Mouse (Mus musculus): ENCODE data around the gene Veph1. TPM values are rescaled to one million over a fixed set of nuclear protein-coding genes. Genes with fewer than 3 reads are reported as not detected.

The Veph1 gene
- polyA plus RNA-seq, 1 experiment from 2014 or later: 6.4 TPM

DNA sequence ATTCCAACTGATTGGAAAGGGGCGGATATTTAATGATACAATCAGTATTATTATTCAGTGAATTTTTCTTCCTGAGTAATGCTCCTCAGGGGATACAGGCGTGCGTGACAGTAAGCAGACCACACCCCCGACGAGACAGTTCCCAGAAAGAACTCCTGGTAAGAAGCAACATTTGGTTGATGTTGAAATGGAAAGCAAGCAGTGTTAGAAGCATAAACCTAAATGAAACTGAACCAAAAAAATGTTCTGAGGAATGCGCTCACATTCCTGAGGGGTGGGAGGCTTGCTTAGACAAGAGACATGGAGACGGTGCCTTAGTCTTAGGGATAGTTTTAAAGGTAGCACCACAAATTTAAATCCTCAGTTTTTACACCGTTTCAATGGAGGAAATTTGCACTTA lies 80.9 kb downstream of the Veph1 start:
- no peak overlapping the region for H3K4me3 ChIP-seq
- WGBS: 72% methylated on average over 8 of the region's 8 CpGs
- H3K36me3 ChIP-seq (replicated peaks): no peaks in the 10 kb centered on the region
- no peak overlapping the region for H3K9ac ChIP-seq
- 0 out of 2 replicates have a peak, but pooled peaks cover 2% of the 10 kb centered on the region for H3K27me3 ChIP-seq (replicated peaks)
- no peak overlapping the region for H3K27ac ChIP-seq
- no peaks in the 10 kb centered on the region for H3K9me3 ChIP-seq
- no peak for ATAC-seq (replicated peaks)
- 0 out of 2 replicates have a peak, but pooled peaks cover 6% of the 10 kb centered on the region for H3K4me1 ChIP-seq
- no peak overlapping the region for H3K4me2 ChIP-seq

- Histone ChIP-seq H3K4me2 (no peak overlapping the region), H3K27me3 (replicated peaks) (no peaks in the 10 kb centered on the region), H3K36me3 (replicated peaks) (no peaks in the 10 kb centered on the region), H3K9me3 (no peaks in the 10 kb centered on the region), H3K27ac (no peak overlapping the region), H3K4me3 (no peak overlapping the region), H3K9ac (no peak overlapping the region), H3K4me1 (no peaks in the 10 kb centered on the region)
- no peak for ATAC-seq (replicated peaks)
- 97% methylated on average over 1 of the region's 1 CpGs for WGBS
These were observed 83.1 kb downstream of the Veph1 start for GRCm38 (mm10) chr3:66213524-66213923.

DNA sequence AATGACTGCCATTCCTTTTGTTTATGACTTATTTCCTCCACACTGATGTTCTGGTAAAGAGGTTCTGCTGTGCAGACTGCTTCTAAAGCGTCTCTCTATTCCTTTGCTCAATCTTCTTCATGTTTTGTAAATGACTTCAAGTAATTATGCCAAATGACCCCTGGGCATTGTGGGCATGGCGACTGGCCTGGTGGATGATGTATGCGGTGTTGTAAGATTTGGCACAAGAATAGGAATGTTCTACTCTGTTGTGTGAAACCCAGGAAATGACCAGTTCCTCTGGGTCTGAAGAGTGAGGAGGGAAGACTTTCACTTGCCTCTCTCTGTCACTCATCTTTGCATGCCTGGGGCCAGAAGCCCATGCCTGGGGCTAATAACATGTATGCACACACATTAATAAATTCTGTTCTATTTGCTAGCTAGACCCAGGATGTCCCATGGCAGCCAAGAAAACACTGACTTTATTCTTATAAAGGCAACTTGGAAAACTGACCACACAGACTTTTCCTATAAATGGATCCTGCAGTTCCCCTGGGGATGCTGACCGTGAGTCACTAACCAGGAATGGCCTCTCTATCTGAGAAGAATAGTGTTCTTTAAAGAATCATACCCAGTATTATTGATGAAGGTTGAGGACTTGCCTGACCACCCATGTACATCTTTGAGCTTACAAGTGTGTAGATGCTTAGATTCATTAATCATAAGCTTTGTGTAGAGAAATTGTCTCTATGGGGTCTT lies 87.6 kb downstream of the Veph1 start:
- 75% methylated on average over 4 of the region's 4 CpGs for WGBS
- 0 out of 2 replicates have a peak, but pooled peaks have one; percentile 17 for ATAC-seq (replicated peaks)
- Histone ChIP-seq H3K4me1 (no peaks in the 10 kb centered on the region), H3K4me2 (no peak overlapping the region), H3K9ac (no peak overlapping the region), H3K4me3 (no peak overlapping the region), H3K9me3 (no peaks in the 10 kb centered on the region), H3K27me3 (replicated peaks) (no peaks in the 10 kb centered on the region), H3K27ac (no peak overlapping the region), H3K36me3 (replicated peaks) (no peaks in the 10 kb centered on the region)

DNA sequence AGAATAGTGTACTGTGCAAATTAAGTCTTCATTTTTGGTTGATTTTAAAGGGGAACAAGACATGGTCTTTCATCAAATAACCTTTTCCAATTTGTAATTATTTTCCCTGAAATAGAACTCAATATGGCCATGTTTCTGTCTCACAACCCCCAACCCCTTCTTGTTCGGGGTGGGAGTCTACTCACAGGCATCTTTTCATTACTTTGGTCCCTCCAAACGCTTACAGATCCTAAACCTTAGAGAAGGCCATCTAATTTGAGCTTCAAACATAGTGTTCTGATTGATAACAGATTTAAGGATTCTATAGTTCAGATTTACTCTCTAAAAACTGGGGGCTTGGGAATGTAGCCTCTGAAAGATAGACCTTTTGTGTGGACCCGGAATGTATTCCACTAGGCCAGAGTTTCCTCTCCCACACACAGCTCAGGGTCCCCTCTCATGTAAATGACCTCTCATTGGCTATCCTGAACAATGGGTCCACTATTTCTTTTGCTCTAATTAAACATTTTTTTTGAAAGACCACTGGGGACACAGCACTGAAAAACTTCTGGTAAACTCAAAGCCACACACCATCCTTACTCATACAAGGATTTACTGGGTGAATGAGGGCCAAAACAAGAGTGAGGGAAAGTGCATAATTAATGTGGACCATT lies 102.6 kb downstream of the Veph1 start:
- no peaks in the 10 kb centered on the region for H3K9me3 ChIP-seq
- H3K27ac ChIP-seq: no peak overlapping the region
- no peaks in the 10 kb centered on the region for H3K27me3 ChIP-seq (replicated peaks)
- ATAC-seq (replicated peaks): no peak
- H3K9ac ChIP-seq: no peak overlapping the region
- no peak overlapping the region for H3K4me2 ChIP-seq
- no peaks in the 10 kb centered on the region for H3K36me3 ChIP-seq (replicated peaks)
- H3K4me3 ChIP-seq: no peak overlapping the region
- 50% methylated on average over 3 of the region's 3 CpGs for WGBS
- no peaks in the 10 kb centered on the region for H3K4me1 ChIP-seq

DNA sequence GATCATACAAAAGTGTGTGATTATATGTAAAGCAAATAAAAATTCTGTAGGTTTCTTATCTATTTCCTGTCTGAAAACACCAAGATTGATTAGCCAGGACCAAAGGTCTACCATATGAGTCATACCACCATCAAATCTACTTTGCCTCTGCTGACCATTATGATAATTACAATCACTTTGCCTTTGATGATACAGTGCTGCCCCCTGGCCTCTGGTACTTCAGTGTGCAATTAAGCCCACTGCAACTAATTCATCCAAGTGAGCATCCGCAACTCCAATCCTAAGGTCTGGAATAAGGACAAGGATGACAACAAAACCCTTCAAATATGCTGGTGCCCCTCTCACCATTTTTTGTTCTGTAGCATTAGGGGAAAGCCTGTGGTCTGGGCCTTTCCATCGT lies 117.0 kb downstream of the Veph1 start:
- ATAC-seq (replicated peaks): no peak
- Histone ChIP-seq H3K4me1 (no peaks in the 10 kb centered on the region), H3K4me2 (no peak overlapping the region), H3K4me3 (no peak overlapping the region), H3K9me3 (no peaks in the 10 kb centered on the region), H3K36me3 (replicated peaks) (no peaks in the 10 kb centered on the region), H3K27ac (no peak overlapping the region), H3K9ac (no peak overlapping the region), H3K27me3 (replicated peaks) (no peaks in the 10 kb centered on the region)
- WGBS: 61% methylated on average over 2 of the region's 2 CpGs

GRCm38 (mm10) chr3:66172907-66173306 lies 123.7 kb downstream of the Veph1 start:
- Histone ChIP-seq H3K4me2 (no peak overlapping the region), H3K4me3 (no peak overlapping the region), H3K27ac (no peak overlapping the region), H3K9me3 (no peaks in the 10 kb centered on the region), H3K36me3 (replicated peaks) (no peaks in the 10 kb centered on the region), H3K27me3 (replicated peaks) (no peaks in the 10 kb centered on the region), H3K4me1 (no peaks in the 10 kb centered on the region), H3K9ac (no peak overlapping the region)
- ATAC-seq (replicated peaks): no peak
- WGBS: 74% methylated on average over 5 of the region's 5 CpGs

DNA sequence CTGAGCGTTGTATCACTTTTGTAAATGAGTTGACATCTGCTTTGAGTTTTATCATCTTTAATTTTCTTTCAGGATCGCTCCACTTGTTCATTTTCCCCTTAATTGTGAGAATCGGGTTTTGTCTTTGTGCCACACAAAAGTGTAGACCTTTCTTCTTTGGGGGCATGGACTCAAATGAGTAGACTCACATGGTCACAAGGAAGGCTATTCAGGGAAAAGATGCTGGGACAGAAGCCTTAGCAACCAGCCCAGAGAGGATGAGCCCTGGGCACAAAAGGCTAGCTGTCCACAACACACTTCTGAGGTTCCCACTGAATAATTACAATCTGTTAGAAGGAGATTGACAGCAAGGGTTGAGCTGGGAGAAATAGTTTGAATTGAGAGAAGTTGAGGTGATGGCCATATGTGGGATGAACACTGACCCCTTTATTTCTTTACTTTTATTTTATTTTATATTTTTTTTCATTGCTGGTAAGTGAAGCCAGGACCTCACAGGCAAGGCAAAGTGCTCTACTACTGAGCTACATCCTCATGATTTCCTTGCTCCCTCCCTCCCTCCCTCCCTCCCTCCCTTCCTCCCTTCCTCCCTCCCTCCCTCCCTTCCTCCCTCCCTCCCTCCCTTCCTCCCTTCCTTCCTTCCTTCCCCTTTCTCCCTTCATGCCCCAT lies 126.6 kb downstream of the Veph1 start:
- Histone ChIP-seq H3K4me3 (no peak overlapping the region), H3K4me2 (no peak overlapping the region), H3K9me3 (no peaks in the 10 kb centered on the region), H3K27me3 (replicated peaks) (no peaks in the 10 kb centered on the region), H3K9ac (no peak overlapping the region), H3K27ac (no peak overlapping the region), H3K4me1 (no peaks in the 10 kb centered on the region), H3K36me3 (replicated peaks) (no peaks in the 10 kb centered on the region)
- 31% methylated on average over 3 of the region's 3 CpGs for WGBS
- ATAC-seq (replicated peaks): no peak

DNA sequence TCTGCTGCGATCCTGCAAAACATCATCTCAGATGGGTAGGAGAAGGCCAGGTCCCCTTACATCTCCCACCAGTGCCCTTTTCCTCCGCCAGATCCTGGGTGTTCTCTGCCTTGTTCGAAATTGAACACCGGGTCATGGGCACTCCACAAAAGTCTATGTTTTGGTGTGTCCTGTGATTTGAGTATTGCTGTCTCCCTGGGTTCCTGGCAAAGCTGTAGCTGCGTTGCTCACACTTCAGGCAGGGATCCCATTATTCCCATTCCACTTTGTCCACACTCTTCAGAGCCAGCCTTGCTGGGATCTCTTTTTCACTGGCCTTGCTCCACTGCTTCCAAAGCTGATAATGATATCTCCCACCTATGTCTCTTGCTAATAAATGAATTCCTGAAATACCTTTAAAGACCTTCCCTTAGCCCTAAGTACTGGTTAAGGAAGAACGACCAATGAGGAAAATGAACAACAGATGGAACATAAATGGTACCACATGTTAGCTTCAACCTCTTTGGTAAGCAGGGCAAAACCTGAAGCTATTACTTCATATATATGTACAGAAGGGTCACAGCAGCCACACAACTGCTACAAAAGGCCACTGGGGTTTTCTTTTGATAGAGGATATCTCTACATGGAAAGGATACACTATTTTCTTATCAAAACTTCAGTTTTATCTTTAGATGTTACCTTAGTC lies 129.9 kb downstream of the Veph1 start:
- no peak overlapping the region for H3K27ac ChIP-seq
- no peak overlapping the region for H3K4me3 ChIP-seq
- H3K9ac ChIP-seq: no peak overlapping the region
- 90% methylated on average over 6 of the region's 6 CpGs for WGBS
- H3K9me3 ChIP-seq: no peaks in the 10 kb centered on the region
- no peaks in the 10 kb centered on the region for H3K36me3 ChIP-seq (replicated peaks)
- no peaks in the 10 kb centered on the region for H3K4me1 ChIP-seq
- no peak overlapping the region for H3K4me2 ChIP-seq
- no peak for ATAC-seq (replicated peaks)
- H3K27me3 ChIP-seq (replicated peaks): no peaks in the 10 kb centered on the region

DNA sequence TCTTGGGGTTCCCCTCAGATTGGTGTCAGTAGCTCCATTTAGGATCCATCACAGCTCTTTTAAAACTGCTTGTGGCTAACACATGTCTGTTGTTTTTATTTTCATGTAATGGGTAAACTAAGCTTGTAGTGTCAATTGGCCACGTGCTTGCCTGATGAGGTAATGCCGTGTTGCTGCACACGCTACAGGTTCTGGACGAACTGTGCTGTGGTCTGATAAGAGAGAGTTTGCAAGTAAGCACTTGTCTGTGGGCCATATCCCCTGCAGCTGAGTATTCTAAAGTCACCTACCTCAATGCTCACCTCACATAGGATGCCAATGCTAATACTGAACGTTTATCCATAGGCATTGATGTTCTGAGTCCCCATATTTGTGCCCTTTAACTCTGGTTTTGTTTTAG lies 131.6 kb downstream of the Veph1 start:
- Histone ChIP-seq H3K36me3 (replicated peaks) (no peaks in the 10 kb centered on the region), H3K27me3 (replicated peaks) (no peaks in the 10 kb centered on the region), H3K4me1 (no peaks in the 10 kb centered on the region), H3K4me2 (no peak overlapping the region), H3K9ac (no peak overlapping the region), H3K27ac (no peak overlapping the region), H3K4me3 (no peak overlapping the region), H3K9me3 (no peaks in the 10 kb centered on the region)
- 87% methylated on average over 5 of the region's 5 CpGs for WGBS
- no peak for ATAC-seq (replicated peaks)

- ATAC-seq (replicated peaks): no peak
- H3K4me2 ChIP-seq: no peak overlapping the region
- no peaks in the 10 kb centered on the region for H3K36me3 ChIP-seq (replicated peaks)
- no peak overlapping the region for H3K4me3 ChIP-seq
- H3K9ac ChIP-seq: no peak overlapping the region
- 74% methylated on average over 3 of the region's 3 CpGs for whole genome bisulfite sequencing
- H3K27ac ChIP-seq: no peak overlapping the region
- H3K9me3 ChIP-seq: no peaks in the 10 kb centered on the region
- H3K4me1 ChIP-seq: no peaks in the 10 kb centered on the region
- H3K27me3 ChIP-seq (replicated peaks): no peaks in the 10 kb centered on the region
These were observed 132.1 kb downstream of the Veph1 start for GRCm38 (mm10) chr3:66164585-66164984.

GRCm38 (mm10) chr3:66162612-66163011 lies 134.0 kb downstream of the Veph1 start:
- Histone ChIP-seq H3K4me2 (no peak overlapping the region), H3K4me1 (no peaks in the 10 kb centered on the region), H3K4me3 (no peak overlapping the region), H3K9me3 (no peaks in the 10 kb centered on the region), H3K27me3 (replicated peaks) (no peaks in the 10 kb centered on the region), H3K36me3 (replicated peaks) (no peaks in the 10 kb centered on the region), H3K27ac (no peak overlapping the region), H3K9ac (no peak overlapping the region)
- ATAC-seq (replicated peaks): no peak
- 72% methylated on average over 6 of the region's 6 CpGs for WGBS

DNA sequence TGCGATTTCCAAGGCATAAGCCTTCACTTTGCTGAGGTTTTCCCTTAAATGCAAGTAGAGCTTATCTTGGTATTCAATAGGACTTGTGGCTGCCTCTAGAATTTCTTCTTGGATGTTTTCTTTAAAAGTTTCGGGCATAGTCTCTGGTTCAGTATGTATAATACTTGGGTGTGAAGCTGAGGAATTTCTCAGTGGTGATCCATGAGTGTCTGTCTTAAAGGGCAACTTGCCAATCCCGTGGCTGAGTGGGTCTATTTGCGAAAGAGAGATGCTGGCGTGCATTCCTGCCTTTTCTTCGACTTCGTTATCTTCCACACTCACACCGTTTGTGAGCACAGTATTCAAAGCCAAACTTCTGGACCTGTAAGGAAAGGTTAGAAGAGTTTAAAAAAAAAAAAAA lies 138.7 kb downstream of the Veph1 start:
- Histone ChIP-seq H3K9me3 (no peaks in the 10 kb centered on the region), H3K27ac (no peak overlapping the region), H3K4me3 (no peak overlapping the region), H3K4me2 (no peak overlapping the region), H3K9ac (no peak overlapping the region), H3K4me1 (no peaks in the 10 kb centered on the region), H3K27me3 (replicated peaks) (no peaks in the 10 kb centered on the region), H3K36me3 (replicated peaks) (no peaks in the 10 kb centered on the region)
- WGBS: 81% methylated on average over 8 of the region's 8 CpGs
- no peak for ATAC-seq (replicated peaks)

Measured in midbrain, embryonic 15.5 days (tissue).